Mouse (Mus musculus) cerebellum, adult 9-11 months (tissue): ENCODE measurements at regions not wholly inside any gene's neighbourhood (a gene's known extent, or its start where the extent isn't known, plus 50 kb on each side); places are given as distances from the start of the nearest gene placed in this dataset.

Experiments used
- DNase-seq: peaks from one replicate; pipeline ENCODE4 v3.0.0; 2022

DNA sequence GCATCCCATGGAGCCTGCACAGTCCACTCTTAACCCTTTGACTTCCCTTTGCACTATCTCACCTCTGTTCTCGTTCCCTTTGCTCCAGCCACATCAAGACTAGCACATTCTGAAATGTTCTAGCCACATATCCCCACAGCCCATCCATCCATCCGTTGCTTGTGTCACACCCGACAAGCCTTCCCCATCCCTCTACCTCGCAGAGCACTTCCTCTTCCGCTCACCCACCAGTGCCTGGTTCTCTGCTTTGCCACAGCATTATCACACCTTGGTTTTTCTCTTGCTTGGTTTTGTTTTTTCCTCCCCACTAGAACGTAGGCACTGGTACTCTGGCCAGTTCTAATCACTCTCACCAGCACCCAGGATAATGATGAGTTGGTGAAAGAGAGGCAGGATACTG is 61.5 kb upstream of the Eomes start:
- DNase-seq, result no peak

GRCm38 (mm10) chr9:118424344-118424743 is 53.7 kb upstream of the Eomes start:
- DNase-seq, result no peak
